Mouse (Mus musculus) lung, embryonic 14.5 days (tissue): ENCODE measurements around the gene Nphp4. TPM values are rescaled to one million over a fixed set of nuclear protein-coding genes. Genes with fewer than 3 reads are reported as not detected.

Source experiments
- ATAC-seq: fragments of 200-750 bp; cut with Nextera tagmentation; 2 replicates; pipeline ENCODE4 v1.8.0; 2017; ENCODE audit warnings: mild to moderate bottlenecking, moderate TSS enrichment, moderate library complexity; ENCODE audit not compliant: insufficient read depth
- DNase-seq: peaks from one replicate; pipeline ENCODE4 v3.0.0-alpha.2; 2015
- H3K27ac ChIP-seq: fragments of 300-500 bp; sonication (generic); 2 replicates; pipeline ENCODE4 v1.5.1; 2014; ENCODE audit warnings: low read depth, mild to moderate bottlenecking, moderate library complexity
- H3K27me3 ChIP-seq: fragments of 300-500 bp; sonication (generic); 2 replicates; pipeline ENCODE4 v1.6.1; 2014; ENCODE audit warnings: low read length, control low read depth; ENCODE audit not compliant: insufficient read depth
- H3K36me3 ChIP-seq: fragments of 300-500 bp; sonication (generic); 2 replicates; pipeline ENCODE4 v1.6.1; 2014; ENCODE audit warnings: control low read depth; ENCODE audit not compliant: insufficient read depth
- H3K4me1 ChIP-seq: fragments of 300-500 bp; sonication (generic); 2 replicates; pipeline ENCODE4 v1.6.1; 2014; ENCODE audit warnings: antibody characterized with exemption, control low read depth; ENCODE audit not compliant: insufficient read depth
- H3K4me2 ChIP-seq: fragments of 300-500 bp; sonication (generic); 2 replicates; pipeline ENCODE4 v1.6.1; 2014; ENCODE audit warnings: mild to moderate bottlenecking
- H3K4me3 ChIP-seq: fragments of 300-500 bp; sonication (generic); 2 replicates; pipeline ENCODE4 v1.5.1; 2014; ENCODE audit warnings: low read depth, low read length
- H3K9ac ChIP-seq: fragments of 300-500 bp; sonication (generic); 2 replicates; pipeline ENCODE4 v1.6.1; 2014
- H3K9me3 ChIP-seq: fragments of 300-500 bp; sonication (generic); 2 replicates; pipeline ENCODE4 v1.6.1; 2016; ENCODE audit warnings: low read depth, low read length, control low read depth
- CTCF ChIP-seq: IDR thresholded peaks from 2 replicates; pipeline ENCODE4 v1.5.1; 2016; ENCODE audit warnings: antibody characterized with exemption, low read depth
- WGBS: fragments of 180-500 bp; shearing (Covaris S2); extraction: QIAGEN DNeasy Blood & Tissue Kit; methylation state at CpG from one replicate; pipeline ENCODE4 v1.1.7; 2014; 5-methylcytosine and 5-hydroxymethylcytosine counted together
- polyA plus RNA-seq: library from polyadenylated mRNA; unstranded; fragments of >200 nt; fragmentation: Nextera tagmentation; extraction: Ambion mirVana; gene quantifications from 2 replicates; pipeline ENCODE4 v1.2.1, GENCODE M21; 2014

Nphp4 gene
- polyA plus RNA-seq, 1 experiment from 2014 or later, result 3.7 TPM

DNA sequence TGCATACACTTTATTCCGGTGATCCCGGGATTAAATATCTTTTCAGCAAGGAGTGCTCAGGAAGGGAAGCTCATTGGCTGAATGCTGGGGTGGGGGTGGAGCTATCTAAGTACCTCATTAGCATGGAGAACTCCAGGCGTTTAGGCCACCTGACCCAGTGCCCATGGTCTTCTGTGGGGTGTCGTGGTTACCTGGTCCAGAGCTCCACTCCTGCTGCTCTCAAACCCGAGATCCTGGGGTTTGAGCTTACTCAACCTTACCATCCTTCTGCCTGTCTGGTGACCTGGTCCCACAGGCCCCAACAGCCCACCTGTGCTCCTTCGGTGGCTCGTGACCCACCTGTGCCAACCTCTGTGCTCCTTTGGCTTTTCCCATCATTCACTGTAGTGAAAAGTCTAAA is 38.4 kb downstream of the Nphp4 start:
- 74% methylated on average over 7 of the region's 7 CpGs for WGBS

DNA sequence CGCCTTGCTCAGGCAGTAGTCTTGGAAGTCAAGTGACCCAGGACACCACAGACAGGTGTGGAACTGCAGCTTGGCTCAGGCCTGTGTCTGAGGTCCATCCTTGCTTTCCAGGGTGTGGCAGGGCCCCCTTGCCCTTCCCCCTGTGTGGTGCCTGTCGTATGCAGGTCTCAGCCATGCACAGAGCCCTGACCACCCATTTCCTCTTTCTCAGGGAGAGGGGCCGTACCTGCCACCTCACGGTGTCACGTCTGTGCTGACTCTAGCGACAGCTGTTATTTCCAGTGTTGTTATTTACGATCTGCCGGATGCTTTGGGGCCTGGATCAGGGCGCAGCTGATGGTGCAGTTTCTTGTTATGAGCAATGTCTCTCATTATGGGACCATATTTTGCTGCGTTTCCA is 42.6 kb downstream of the Nphp4 start:
- H3K4me1 ChIP-seq, result no peaks in the 10 kb centered on the region
- ATAC-seq (peak; percentile 60), DNase-seq (no peak)
- no peaks in the 10 kb centered on the region for H3K36me3 ChIP-seq
- H3K9me3 ChIP-seq, result no peaks in the 10 kb centered on the region
- no peak overlapping the region for H3K4me2 ChIP-seq
- H3K27ac ChIP-seq, result no peak overlapping the region
- H3K9ac ChIP-seq, result no peak overlapping the region
- H3K27me3 ChIP-seq, result no peaks in the 10 kb centered on the region
- TF ChIP-seq CTCF, result no peak
- 76% methylated on average over 10 of the region's 10 CpGs for WGBS
- H3K4me3 ChIP-seq, result no peak overlapping the region

More for the DNA sequence above, 38.4 kb downstream of the Nphp4 start:
- no peak for ATAC-seq
- Histone ChIP-seq H3K4me3 (no peak overlapping the region), H3K9ac (no peak overlapping the region), H3K4me2 (no peak overlapping the region), H3K9me3 (no peaks in the 10 kb centered on the region), H3K36me3 (no peaks in the 10 kb centered on the region), H3K27me3 (no peaks in the 10 kb centered on the region), H3K27ac (no peak overlapping the region), H3K4me1 (no peaks in the 10 kb centered on the region)
- TF ChIP-seq CTCF, result no peak
- no peak for DNase-seq

DNA sequence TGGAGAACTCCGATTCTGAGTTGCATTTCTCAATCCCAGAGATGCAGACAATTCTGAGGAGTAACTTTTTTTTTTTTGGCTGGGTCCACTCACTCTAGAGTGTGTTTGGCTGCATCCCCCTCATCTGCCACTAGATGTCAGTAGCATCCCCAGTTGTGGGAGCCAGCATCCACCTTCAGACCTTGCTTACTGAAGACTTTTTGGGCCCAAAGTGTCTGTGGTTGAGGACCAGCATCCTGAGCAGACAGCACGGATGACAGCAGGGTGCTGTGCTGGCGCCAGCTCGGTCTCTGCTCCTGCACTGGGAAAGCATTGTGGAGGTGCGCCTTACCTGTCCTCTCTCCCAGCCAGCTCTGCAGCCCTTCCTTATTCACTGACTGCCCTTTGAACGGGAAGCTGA is 43.6 kb downstream of the Nphp4 start:
- ATAC-seq (peak; percentile 56; the same call in 1 of the 2 replicates), DNase-seq (peak; percentile 85)
- Histone ChIP-seq H3K36me3 (no peaks in the 10 kb centered on the region), H3K27me3 (no peaks in the 10 kb centered on the region), H3K4me3 (no peak overlapping the region), H3K9ac (no peak overlapping the region), H3K27ac (no peak overlapping the region), H3K9me3 (no peaks in the 10 kb centered on the region), H3K4me1 (no peaks in the 10 kb centered on the region), H3K4me2 (no peak overlapping the region)
- TF ChIP-seq CTCF, result peak; percentile 83
- WGBS, result 32% methylated on average over 6 of the region's 6 CpGs

DNA sequence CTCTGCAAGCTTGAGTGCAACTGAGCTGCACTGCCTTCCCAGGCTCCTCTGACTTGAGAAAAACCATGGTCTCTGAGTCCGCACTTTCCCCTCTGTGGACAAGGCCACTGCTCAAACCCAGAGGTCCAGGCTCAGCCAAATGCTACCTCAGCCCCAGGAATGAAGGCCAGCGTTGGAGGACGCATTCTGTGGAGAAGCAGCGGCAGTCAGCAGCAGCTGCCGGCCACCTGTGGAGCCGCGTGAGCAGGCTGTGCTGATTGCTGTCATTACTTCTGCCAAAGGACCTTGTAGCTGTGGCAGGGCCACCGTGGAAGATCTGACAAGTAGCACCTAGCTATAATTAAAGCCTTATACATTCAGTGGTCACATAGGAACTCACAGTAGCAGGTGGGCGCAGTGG is 56.4 kb downstream of the Nphp4 start:
- ATAC-seq, result no peak

DNA sequence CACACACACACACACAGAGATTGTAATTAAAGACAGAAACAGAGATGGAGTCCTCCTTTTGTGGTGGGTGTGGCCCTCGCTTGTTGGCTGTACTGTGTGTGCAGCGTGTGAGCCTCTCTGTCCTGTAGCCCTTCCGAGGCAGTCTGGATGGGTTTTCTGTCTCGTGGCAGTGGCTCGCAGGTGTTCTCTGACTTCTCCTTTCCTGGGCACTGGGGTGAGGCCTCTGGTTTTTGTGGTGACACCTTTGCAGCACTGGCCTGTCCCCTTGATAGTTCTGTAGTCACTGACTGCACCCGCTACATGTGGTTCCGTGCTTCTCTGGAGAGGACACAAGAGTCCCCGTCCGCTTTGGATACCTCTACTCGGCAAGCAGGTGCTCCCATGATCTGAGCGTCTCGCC is 63.2 kb downstream of the Nphp4 start:
- Histone ChIP-seq H3K4me1 (no peaks in the 10 kb centered on the region), H3K4me3 (no peak overlapping the region), H3K9ac (no peak overlapping the region), H3K9me3 (no peaks in the 10 kb centered on the region), H3K36me3 (no peaks in the 10 kb centered on the region), H3K27me3 (no peaks in the 10 kb centered on the region), H3K4me2 (no peak overlapping the region), H3K27ac (no peak overlapping the region)
- WGBS, result 93% methylated on average over 12 of the region's 12 CpGs
- no peak for TF ChIP-seq CTCF
- no peak for DNase-seq
- no peak for ATAC-seq

More for the DNA sequence above, 56.4 kb downstream of the Nphp4 start:
- Histone ChIP-seq H3K4me1 (no peaks in the 10 kb centered on the region), H3K4me3 (no peak overlapping the region), H3K9ac (no peak overlapping the region), H3K27me3 (no peaks in the 10 kb centered on the region), H3K4me2 (no peak overlapping the region), H3K9me3 (no peaks in the 10 kb centered on the region), H3K27ac (no peak overlapping the region), H3K36me3 (no peaks in the 10 kb centered on the region)
- TF ChIP-seq CTCF, result no peak
- no peak for DNase-seq
- WGBS, result 54% methylated on average over 9 of the region's 9 CpGs

DNA sequence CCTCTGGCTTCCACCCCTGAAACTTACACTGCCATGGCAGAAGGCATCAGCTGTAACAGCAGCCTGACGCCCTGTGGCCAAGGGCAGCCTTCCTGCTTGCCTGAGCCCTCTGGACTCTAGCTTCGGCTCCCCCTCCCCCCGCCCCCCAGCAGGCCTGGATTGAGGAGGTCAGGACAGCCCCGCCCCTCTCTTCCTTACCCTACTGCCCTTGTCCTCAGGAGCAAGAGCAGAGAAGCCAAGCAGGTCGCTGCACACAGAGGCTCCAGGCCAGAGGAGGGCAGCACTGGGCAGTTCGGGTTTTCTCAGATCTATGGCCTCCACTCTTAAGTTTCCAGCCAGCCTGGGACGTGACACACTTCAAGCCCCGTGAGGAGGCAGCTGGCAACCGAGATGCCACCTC is 64.7 kb downstream of the Nphp4 start:
- H3K27me3 ChIP-seq, result no peaks in the 10 kb centered on the region
- 0 out of 2 replicates have a peak, but pooled peaks have one; percentile 28 for TF ChIP-seq CTCF
- ATAC-seq (no peak), DNase-seq (peak; percentile 12)
- H3K36me3 ChIP-seq, result no peaks in the 10 kb centered on the region
- H3K4me2 ChIP-seq, result no peak overlapping the region
- WGBS, result 20% methylated on average over 8 of the region's 9 CpGs
- no peaks in the 10 kb centered on the region for H3K9me3 ChIP-seq
- no peak overlapping the region for H3K27ac ChIP-seq
- no peak overlapping the region for H3K4me3 ChIP-seq
- H3K4me1 ChIP-seq, result no peaks in the 10 kb centered on the region
- no peak overlapping the region for H3K9ac ChIP-seq

DNA sequence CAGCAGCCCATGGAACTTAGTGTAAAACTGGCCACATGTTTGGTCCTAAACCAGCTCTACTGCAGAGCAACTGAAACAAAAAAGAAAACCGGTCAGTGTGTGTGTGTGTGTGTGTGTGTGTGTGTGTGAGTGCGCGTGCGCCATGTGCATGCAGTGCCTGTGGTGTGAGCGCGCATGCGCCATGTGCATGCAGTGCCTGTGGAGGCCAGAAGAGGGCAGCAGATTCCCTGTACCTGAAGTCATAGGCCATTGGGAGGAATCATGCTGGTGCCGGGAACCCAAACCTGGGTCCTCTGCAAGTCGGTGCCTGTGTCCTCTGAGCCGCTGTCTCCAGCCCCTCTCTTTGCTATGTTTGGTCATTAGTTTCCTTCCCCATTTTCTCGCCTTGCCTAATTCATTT is 65.9 kb downstream of the Nphp4 start:
- DNase-seq (no peak), ATAC-seq (no peak)
- Histone ChIP-seq H3K36me3 (no peaks in the 10 kb centered on the region), H3K4me1 (no peaks in the 10 kb centered on the region), H3K9ac (no peak overlapping the region), H3K27me3 (no peaks in the 10 kb centered on the region), H3K27ac (no peak overlapping the region), H3K9me3 (no peaks in the 10 kb centered on the region), H3K4me3 (no peak overlapping the region), H3K4me2 (no peak overlapping the region)
- WGBS, result 99% methylated on average over 11 of the region's 11 CpGs
- peak; percentile 47 for TF ChIP-seq CTCF

DNA sequence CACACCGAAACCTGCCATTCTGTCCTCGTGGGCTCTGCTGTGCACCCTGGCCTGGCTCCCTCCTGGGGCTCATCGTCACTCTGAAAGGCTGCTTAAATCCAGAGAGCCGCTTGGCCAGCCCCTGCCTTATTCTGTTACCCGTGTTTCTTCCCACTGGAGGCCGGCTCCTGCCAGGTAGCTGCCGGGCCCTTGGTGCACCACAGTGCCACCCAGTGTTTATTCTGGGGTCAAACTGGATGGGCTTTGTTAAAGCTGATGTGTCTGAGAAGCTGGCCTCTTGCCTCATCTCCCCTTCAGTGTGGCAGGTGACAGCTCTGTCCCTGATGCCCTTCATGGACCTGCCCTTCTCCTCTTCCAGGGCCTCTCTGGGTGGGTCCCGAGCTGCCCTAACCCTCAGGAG is 70.0 kb downstream of the Nphp4 start:
- WGBS, result 50% methylated on average over 8 of the region's 8 CpGs
- Histone ChIP-seq H3K4me2 (no peak overlapping the region), H3K9me3 (no peaks in the 10 kb centered on the region), H3K4me3 (no peak overlapping the region), H3K27ac (no peak overlapping the region), H3K9ac (no peak overlapping the region), H3K4me1 (no peaks in the 10 kb centered on the region), H3K36me3 (no peaks in the 10 kb centered on the region), H3K27me3 (no peaks in the 10 kb centered on the region)
- DNase-seq, result no peak
- no peak for ATAC-seq
- TF ChIP-seq CTCF, result 0 out of 2 replicates have a peak, but pooled peaks have one; percentile 21
